Mouse (Mus musculus): ENCODE results near the gene Neurl2.

DNA sequence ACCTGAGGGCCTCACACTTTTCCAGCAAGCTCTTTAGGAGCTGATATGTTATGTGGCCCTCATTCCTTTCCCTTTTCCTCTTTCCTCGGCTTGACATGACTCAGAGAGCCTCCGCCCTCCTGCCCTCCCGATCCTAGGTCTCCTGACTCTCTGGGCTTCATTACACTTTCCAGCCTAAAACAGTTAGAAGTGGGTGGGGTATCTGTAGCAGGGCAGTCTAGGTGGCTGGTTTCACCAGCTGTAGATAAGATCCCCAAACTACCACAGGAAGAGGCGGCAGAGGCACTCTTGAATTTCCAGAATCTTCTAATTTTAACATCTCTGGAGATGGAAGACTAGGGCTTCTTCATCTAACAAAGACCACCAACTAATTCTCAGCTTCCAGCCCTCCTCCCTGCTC lies 31.3 kb upstream of the Neurl2 start:
- TF ChIP-seq CTCF (IDR thresholded peaks at IDR 0.05; ENCODE audit: low read depth) (no peak), EP300 (optimal IDR thresholded peaks at IDR 0.05) (no peak)

All from stomach, postnatal 0 days (tissue).